Mouse (Mus musculus) Patski (cell line): ENCODE results near the gene Htr6. TPM values are rescaled to one million over a fixed set of nuclear protein-coding genes. Genes with fewer than 3 reads are reported as not detected.

ENCODE experiments used
- ATAC-seq: fragments of 100-300 bp; one replicate; pipeline ENCODE4 v1.8.0; 2021
- CTCF ChIA-PET: fragments of 350-600 bp; sonication (Branson Sonifier 250); formaldehyde crosslinking; loops from one replicate; lab custom pipeline; 2022; ENCODE audit warnings: inconsistent platforms; lab: Charles Lee
- POLR2A ChIA-PET: fragments of 350-600 bp; sonication (Branson Sonifier 250); formaldehyde crosslinking; loops from one replicate; lab custom pipeline; 2022; ENCODE audit warnings: antibody characterized with exemption, inconsistent platforms; lab: Charles Lee
- DNase-seq: peaks from one replicate; pipeline ENCODE4 v3.0.0-alpha.2; 2011; ENCODE audit warnings: low read depth, low spot score
- H3K27me3 ChIP-seq: fragments of 371-371 bp; one replicate; pipeline ENCODE4 v1.5.1; 2021
- CTCF ChIP-seq: fragments of 100-300 bp; IDR thresholded peaks from one replicate; pipeline ENCODE4 v1.5.1; 2021
- in situ Hi-C: fragments of 300-500 bp; cut with MboI; formaldehyde crosslinking; loops from 3 replicates; pipeline ENCODE4 v1.11.1; 2018; ENCODE audit warnings: low pct_unique_long_range_greater_than_20kb, mixed read lengths
- polyA plus RNA-seq: library from polyadenylated mRNA; unstranded; gene quantifications from one replicate; pipeline ENCODE4 v1.2.3, GENCODE M21; 2021

The Htr6 gene
- polyA plus RNA-seq, 1 experiment from 2014 or later: 0.05 TPM

- TF ChIP-seq CTCF: no peak
- no peaks in the 10 kb centered on the region for H3K27me3 ChIP-seq
- ATAC-seq (no peak), DNase-seq (no peak)
- POLR2A ChIA-PET: interaction anchor here (1.4 kb wide), 1 partner anchor 102 kb away, joined by 4 read pairs; no protein-coding TSS in a partner anchor
- in situ Hi-C loops: no loop called here
- CTCF ChIA-PET: interaction anchor here (1.0 to 1.2 kb wide), 2 partner anchors 111 to 130 kb away, joined by 3 read pairs; no protein-coding TSS in a partner anchor
These were observed 13.8 kb upstream of the Htr6 start for GRCm38 (mm10) chr4:139088982-139089671.

GRCm38 (mm10) chr4:139086984-139087383 is 11.6 kb upstream of the Htr6 start:
- no peaks in the 10 kb centered on the region for H3K27me3 ChIP-seq
- no peak for DNase-seq
- in situ Hi-C loops: no loop called here
- no peak for TF ChIP-seq CTCF
- ChIA-PET POLR2A (no interaction called here), CTCF (interaction anchor here (1.0 to 1.6 kb wide), 3 partner anchors 164 to 223 kb away, joined by 3 to 6 read pairs (median 3); partner anchors contain the start of genes Akr7a5 and Pqlc2)
- no peak for ATAC-seq

GRCm38 (mm10) chr4:139086037-139086436 is 10.7 kb upstream of the Htr6 start:
- in situ Hi-C loops: no loop called here
- no peak for TF ChIP-seq CTCF
- no peak for ATAC-seq
- no peaks in the 10 kb centered on the region for H3K27me3 ChIP-seq
- POLR2A ChIA-PET: no interaction called here
- CTCF ChIA-PET: interaction anchor here (0.8 to 1.6 kb wide), 5 partner anchors 164 to 225 kb away, joined by 3 to 6 read pairs (median 4); no protein-coding TSS in a partner anchor
- no peak for DNase-seq

- DNase-seq: no peak
- in situ Hi-C loops: no loop called here
- H3K27me3 ChIP-seq: no peaks in the 10 kb centered on the region
- ChIA-PET POLR2A (no interaction called here), CTCF (interaction anchor here (0.8 to 1.5 kb wide), 5 partner anchors 155 to 226 kb away, joined by 3 to 4 read pairs (median 4); no protein-coding TSS in a partner anchor)
- ATAC-seq: no peak
- TF ChIP-seq CTCF: no peak
These were observed 10.0 kb upstream of the Htr6 start for GRCm38 (mm10) chr4:139085337-139085736.

- in situ Hi-C loops: loop anchor here (5.0 kb wide), 1 partner anchor 204 kb away; no protein-coding TSS in a partner anchor
- ATAC-seq (no peak), DNase-seq (no peak)
- no peak for TF ChIP-seq CTCF
- CTCF ChIA-PET: no interaction called here
- POLR2A ChIA-PET: no interaction called here
- no peaks in the 10 kb centered on the region for H3K27me3 ChIP-seq
These were observed 7.6 kb upstream of the Htr6 start for GRCm38 (mm10) chr4:139082790-139083564.

GRCm38 (mm10) chr4:139081270-139081931 is 6.0 kb upstream of the Htr6 start:
- ChIA-PET POLR2A (no interaction called here), CTCF (no interaction called here)
- DNase-seq (no peak), ATAC-seq (no peak)
- no peak for TF ChIP-seq CTCF
- in situ Hi-C loops: loop anchor here (5.0 kb wide), 1 partner anchor 206 kb away; no protein-coding TSS in a partner anchor
- H3K27me3 ChIP-seq: no peaks in the 10 kb centered on the region

- POLR2A ChIA-PET: no interaction called here
- ATAC-seq (no peak), DNase-seq (no peak)
- no peak for TF ChIP-seq CTCF
- no peaks in the 10 kb centered on the region for H3K27me3 ChIP-seq
- CTCF ChIA-PET: interaction anchor here (1.3 kb wide), 1 partner anchor 158 kb away, joined by 4 read pairs; no protein-coding TSS in a partner anchor
- in situ Hi-C loops: loop anchor here (5.0 kb wide), 1 partner anchor 207 kb away; no protein-coding TSS in a partner anchor
These were observed 4.9 kb upstream of the Htr6 start for GRCm38 (mm10) chr4:139080259-139080658.

- ChIA-PET CTCF (interaction anchor here (1.3 kb wide), 1 partner anchor 157 kb away, joined by 4 read pairs; no protein-coding TSS in a partner anchor), POLR2A (no interaction called here)
- H3K27me3 ChIP-seq: peaks cover under 1% of the 10 kb centered on the region
- no peak for TF ChIP-seq CTCF
- DNase-seq (no peak), ATAC-seq (no peak)
- in situ Hi-C loops: no loop called here
These were observed 4.1 kb upstream of the Htr6 start for GRCm38 (mm10) chr4:139079439-139079838.

GRCm38 (mm10) chr4:139078726-139079125 is 3.4 kb upstream of the Htr6 start:
- ChIA-PET CTCF (no interaction called here), POLR2A (no interaction called here)
- H3K27me3 ChIP-seq: peaks cover 6% of the 10 kb centered on the region
- DNase-seq (no peak), ATAC-seq (no peak)
- in situ Hi-C loops: no loop called here
- no peak for TF ChIP-seq CTCF

- in situ Hi-C loops: no loop called here
These were observed 2.9 kb upstream of the Htr6 start for GRCm38 (mm10) chr4:139078313-139078712.

More at GRCm38 (mm10) chr4:139078313-139078712, 2.9 kb upstream of the Htr6 start:
- POLR2A ChIA-PET: no interaction called here
- DNase-seq (no peak), ATAC-seq (no peak)
- peaks cover 6% of the 10 kb centered on the region for H3K27me3 ChIP-seq
- CTCF ChIA-PET: interaction anchor here (0.8 kb wide), 3 partner anchors 151 to 252 kb away, joined by 3 read pairs; partner anchors contain the start of genes Akr7a5 and Pqlc2
- TF ChIP-seq CTCF: no peak
